Mouse (Mus musculus): ENCODE data around the gene Cox5a. TPM values are rescaled to one million over a fixed set of nuclear protein-coding genes. Genes with fewer than 3 reads are reported as not detected.

Gene Cox5a
- total RNA-seq, 4 experiments from 2014 or later = 345 to 380 (median 364) TPM

DNA sequence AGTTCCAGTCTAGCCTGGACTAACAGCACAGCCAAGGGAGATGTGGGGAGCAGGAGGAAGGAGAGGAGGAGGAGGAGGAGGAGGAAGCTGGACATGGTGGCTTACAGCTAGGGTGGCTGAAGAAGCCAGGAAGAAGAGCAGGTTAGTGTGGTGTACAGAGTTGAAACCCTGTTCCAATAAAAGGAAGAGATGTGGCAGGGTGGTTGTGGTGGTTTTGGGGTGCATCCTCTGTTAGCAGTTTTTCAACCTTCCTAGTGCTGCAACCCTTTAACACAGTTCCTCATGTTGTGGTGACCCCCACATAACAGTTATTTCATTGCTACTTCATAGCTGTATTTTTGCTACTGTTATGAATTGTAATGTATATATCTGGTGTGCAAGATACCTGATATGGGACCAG is 3.4 kb downstream of the Cox5a start:
- DNase-seq (ENCODE audit: low spot score in 2 of 2) = no peak

DNA sequence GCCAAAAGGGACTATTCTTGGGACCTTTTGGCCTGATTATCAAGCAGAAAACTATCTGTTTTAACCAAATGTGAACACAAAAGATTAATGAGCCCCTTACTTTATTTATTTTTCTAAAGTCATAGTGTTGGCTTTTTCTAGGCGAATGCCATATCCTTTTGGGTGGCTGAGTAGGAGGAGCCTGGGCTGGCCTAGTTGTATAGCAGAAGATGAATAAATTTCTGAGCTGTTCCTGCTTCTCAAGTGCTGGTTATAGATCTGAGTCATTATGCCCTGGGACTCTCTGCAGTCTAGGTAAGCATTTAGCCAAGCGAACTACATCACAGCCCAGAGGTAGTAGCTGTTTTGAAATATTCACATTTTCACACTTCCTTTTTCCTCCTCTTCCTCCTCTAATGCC is 4.4 kb downstream of the Cox5a start:
- DNase-seq (ENCODE audit: low spot score in 2 of 2) = no peak

DNA sequence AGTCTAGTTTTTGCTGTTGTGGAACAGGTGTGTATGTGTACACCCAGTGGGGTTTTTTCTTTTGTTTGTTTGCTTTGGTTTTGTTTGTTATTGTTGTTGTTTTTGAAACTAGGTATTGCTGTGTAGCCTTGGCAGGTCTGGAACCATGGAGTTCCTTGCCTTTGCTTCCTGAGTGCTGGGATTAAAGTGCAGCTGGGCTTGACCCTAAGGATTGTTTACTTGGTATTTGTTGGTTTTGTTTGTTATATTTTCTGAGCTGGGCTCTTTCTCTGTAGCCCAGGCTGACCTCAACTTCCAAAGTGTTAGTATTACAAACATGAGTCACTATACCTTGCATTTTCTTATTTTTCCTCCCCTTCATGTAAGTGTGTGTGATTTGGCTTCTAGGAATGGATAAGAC is 5.4 kb downstream of the Cox5a start:
- DNase-seq (ENCODE audit: low spot score in 2 of 2) = no peak

DNA sequence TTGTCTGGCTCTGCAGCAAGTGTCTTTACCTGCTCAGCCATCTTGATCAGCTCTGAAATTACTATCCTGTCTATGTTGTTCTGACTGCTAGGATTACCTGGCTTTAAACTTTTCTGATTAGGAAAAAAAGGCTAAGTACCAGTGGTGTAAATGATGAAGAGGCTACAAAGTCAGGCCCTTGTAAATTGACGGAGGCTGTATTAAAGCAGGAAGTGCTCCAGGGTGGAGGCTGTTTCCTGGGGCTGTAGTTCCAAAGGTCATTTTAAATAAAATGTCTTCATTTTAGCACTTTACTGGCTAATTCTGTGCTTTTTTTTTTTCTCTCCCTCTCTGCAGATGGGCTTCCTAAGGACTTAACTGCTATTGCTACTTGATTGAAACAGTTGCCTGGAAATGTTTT is 10.9 kb downstream of the Cox5a start:
- DNase-seq (ENCODE audit: low spot score in 2 of 2) = no peak

DNA sequence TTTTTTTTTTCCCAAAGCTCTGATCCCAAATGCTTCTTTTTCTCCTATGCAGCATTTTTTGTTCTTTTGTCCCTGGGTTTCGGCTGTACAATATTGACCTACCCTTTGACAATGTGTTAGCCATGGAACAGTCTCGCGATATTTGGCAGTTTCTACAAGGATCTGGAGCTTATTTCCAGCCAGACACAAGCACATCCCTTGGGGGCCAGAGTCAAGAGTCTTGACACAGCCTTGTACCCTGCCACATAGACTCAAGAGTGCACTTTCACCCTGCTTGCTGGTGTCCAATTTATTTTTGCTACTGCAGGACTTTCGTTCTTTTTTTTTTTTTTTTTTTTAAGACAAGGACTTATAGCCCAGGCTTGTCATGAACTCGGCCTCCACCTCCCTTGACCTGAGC is 15.3 kb downstream of the Cox5a start:
- no peak for DNase-seq (ENCODE audit: low spot score in 2 of 2)

DNA sequence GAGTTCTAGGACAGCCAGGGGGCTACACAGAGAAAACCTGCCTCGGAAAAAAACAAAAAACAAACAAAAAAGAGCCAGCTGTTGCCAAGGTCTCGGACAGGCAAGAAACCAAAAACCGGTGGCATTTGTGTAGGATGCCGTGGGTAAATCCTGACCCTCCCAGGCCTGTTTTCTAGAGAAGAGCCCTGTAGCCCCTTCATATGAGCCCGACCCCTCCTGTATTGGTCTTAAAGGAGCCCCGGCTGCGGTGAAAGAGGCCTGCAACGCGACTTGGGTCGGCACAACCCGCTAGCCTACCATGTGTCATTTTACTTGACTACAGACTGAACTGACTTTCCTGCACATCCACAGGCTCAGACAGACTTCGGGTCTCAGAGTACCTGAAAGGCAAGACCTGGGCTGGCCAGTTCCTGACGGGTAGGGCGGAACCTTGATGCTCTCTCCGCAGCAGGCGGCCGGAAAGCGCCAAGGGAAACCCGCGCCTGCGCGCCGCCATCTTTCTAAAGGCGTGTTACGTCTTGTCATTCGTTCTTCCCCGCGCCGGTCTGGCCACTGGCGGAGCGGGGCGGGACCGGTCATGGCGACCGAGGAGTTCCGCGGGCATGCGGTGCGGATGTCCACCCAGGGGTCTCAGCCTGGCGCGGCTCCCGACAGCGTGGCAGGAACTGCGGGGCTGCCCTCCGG is 16.1 kb downstream of the Cox5a start, which contains the start of gene Fam219b:
Fam219b (plus strand) TSS at position 485 of the 684 bp plus-strand sequence.
- peak; percentile 89 to 92 for DNase-seq (ENCODE audit: low spot score in 2 of 2)

DNA sequence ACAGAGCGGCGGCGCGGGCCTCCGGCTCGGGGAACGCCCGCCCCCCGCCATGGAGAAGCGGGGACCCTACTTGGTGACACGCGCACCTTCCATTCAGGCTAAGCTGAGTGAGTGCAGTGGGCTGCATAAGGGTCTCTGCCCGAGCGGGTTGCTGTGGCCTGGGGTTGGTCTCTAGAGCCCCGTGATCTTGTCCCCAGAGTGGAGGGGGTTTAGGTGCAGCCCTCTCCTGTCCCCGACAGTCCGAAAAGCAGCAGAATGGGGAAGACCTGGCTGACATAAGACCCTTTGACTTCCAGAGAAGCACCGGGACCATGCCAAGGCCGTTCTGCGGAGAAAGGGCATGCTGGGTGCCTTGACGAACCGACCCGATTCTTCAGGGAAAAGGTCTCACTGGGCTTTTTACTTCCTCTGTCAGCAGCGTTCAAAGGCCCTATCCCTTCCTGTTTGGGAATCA is 16.7 kb downstream of the Cox5a start:
- DNase-seq (ENCODE audit: low spot score in 2 of 2) = no peak

DNA sequence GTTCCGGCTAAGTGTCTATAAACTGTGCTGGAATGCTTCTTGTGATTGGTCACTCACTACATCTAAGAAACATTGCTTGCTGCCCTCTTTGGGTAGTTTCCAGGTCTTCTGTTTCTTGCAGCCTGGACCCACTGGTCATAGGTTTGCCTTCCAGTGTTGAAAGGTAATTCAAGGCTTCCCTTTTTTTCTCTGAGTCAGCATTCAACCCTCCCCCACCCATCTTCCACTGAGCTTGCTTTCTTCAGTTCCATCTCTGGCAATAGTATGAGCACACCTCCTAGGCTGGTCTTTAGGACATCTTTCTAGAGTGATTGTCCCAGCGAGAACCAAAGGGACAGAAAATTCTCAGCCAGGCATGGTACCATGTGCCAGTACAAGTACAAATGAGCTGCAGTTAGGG is 18.5 kb downstream of the Cox5a start:
- no peak for DNase-seq (ENCODE audit: low spot score in 2 of 2)

DNA sequence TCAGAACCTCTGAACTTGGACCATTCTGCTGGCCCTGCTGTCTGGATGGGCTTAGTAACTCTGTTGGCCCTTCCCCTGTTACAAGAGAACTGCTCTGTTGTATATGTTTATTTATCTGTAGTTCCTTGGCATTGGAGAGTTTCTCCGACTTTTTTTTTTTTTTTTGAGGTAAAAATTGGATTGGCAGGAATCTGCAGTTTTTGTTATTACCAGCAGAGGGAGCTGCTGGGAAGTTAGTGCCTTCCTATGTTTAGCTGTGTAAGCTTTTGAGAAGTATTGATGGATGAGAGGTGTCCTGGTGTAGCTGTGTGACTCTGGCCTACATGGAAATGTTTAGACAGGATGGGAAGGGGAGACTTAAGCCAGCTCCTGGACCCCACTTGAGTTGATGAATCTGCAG is 20.2 kb downstream of the Cox5a start:
- no peak for DNase-seq (ENCODE audit: low spot score in 2 of 2)

DNA sequence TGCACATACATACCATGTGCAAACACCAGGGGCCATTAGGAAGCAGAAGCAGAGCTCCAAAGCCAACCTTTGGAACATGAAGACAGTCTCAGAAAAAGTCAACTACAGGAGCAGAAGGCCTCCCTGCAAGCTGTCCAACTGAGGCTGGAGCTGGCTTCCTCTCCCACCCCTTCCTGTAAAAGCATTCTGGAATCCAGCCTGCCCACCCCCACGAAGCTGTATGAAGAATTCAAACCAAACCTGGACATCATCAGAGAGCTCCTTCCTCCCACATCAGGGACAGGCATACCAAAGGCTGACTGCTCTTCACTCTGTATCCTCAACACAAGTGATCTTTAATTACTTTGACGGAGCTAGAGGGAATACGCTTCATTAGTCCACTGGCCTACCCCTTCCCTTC is 22.9 kb downstream of the Cox5a start:
- no peak for DNase-seq (ENCODE audit: low spot score in 2 of 2)

DNA sequence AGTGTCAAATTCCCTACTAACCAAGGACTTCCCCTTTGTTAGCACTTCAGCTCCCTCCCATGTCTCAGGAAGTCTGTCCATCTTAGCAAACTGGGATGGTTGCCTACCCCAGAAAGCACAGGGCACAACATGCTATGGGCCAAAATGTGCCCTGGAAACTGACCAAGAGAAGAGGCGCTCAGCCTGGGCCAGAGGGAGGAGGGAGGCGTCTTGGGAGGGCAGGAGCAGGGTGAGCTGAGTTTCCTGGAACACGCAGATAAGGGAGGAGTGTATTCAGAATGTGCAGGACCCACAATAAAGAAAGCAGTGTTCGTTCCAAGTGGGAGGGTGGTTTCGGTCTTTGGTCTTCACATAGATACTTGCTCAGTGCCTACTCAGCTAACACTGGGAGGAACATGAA is 26.2 kb downstream of the Cox5a start:
- no peak for DNase-seq (ENCODE audit: low spot score in 2 of 2)

DNA sequence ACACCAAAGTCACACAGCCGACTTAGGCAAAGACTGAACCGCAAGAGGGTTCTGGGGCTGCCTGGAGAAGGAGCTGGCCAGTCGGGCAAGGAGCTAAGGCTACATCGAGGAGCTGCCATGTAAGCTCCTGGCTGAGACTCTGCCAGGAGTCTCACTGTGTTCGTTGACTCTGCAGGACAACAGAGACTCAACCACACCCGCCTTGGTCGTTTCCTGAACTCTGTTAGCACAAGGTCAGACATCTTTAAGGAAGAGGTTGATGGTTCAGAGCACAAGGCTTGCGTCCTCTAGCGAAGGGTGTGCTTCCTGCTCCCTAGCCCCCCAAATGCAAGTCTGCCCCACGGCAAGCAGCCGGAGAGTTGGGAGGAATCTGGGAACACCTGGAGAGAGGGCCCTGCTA is 26.8 kb downstream of the Cox5a start:
- DNase-seq (ENCODE audit: low spot score in 2 of 2) = no peak

DNA sequence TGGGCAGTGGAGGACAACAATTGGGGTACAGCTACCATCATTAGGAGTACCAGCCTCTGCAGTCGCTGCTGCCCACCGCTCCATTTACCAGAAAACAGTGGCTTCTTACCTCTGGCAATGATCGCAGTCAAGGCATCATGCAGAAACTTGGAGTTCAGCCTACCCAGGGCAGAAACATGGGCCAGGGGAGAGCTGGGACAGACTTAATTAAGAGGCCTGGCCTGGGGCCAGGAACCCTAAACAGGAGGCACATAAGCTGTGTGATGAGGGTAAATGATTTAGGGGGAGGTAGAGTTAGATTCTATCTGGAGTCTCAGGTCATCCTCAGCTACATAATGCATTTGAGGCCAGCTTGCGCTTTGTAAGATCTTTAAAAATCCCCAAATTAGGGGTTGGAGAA is 28.1 kb downstream of the Cox5a start:
- DNase-seq (ENCODE audit: low spot score in 2 of 2) = no peak

DNA sequence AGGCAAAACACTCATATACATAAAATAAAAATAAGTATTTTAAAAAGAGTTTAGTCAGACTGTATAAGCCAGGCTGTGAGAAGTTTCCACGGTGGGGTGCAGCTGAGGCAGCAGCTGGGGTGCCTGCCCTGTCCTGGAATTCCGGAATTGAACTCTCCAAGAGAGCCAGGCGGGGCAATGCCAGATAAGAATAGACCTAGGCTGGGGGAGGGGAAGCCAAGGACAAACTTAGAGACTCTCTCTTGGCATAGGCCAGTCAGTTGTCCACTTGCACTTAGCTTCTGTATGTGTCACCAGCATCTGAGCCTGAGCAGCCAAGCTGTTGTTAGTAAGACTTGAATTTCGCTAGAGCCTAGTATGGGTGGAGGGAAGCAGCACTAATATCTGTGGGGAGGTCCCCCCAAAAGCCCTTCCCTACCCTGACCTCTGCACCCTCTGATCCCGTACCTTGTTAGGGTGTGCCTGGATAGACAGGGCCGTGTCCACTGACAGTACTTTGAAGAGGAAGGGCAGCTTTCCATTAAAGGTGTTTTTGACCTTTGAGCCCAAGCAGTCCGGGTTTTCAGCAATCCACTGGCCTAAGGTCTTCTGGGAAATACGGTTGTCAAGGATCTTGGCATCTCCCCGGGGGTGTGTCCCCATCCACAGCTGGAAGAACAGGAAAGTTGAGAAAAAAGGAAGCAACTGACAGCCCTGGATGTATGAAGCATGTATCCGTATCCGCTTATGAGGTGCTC is 29.2 kb downstream of the Cox5a start:
- DNase-seq (ENCODE audit: low spot score in 2 of 2) = no peak

DNA sequence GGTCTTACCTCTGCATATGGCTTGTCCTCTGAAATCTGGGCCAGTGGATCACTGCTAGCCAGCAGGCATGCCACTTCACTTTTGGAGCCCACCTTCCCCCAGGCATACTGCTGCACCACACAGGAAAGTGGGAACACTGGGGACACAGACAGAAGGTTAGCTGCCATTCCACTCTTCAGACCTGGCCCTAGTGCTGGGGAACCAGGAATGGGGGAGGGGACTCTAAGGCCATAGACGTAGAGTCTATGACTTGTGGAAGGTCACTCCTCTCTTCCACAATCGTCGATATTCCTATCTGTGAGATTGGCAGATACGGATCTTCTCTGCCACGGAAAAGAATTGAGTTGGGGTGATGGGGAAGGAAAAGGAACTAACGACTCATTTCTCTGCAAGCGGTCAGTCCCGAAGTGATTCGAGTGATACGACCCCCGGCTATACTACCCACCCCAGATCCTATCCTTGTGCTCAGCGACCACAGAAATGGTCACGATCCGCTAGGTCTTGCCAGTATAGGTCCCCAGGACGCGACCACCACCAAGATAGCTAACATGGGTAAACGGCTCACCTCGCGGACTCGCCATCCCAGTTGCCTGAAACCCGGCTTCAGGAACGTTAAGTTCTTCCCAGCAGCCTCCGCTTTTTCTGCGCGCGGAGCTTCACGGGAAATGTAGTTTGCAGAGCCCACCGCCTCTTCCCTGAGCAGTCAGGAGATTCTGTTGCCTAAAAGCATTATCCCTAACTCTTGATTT is 31.2 kb downstream of the Cox5a start, which contains the start of gene Mpi:
Mpi (minus strand) TSS at position 625 of the 749 bp plus-strand sequence.
- peak in 1 of 2 experiments; percentile 66 for DNase-seq (ENCODE audit: low spot score in 2 of 2)

DNA sequence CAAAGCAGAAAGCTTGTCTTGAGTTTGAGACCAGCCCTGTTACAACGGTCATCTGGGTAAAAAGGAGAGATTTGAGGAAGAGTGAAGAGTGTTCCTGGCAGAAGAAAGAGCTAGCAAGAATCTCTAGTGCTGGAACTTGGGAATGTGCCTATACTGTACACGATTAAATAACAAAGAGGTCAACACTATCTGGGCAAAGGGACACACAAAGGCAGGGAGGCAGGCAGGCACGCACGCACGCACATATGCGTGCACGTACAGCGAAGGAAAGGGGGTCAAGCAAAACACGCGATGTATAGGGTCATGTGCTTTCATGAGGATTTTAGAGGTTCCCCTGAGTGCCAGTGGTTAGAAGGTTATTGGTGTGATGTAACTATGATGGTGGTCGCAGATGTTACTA is 32.0 kb downstream of the Cox5a start:
- DNase-seq (ENCODE audit: low spot score in 2 of 2) = no peak

DNA sequence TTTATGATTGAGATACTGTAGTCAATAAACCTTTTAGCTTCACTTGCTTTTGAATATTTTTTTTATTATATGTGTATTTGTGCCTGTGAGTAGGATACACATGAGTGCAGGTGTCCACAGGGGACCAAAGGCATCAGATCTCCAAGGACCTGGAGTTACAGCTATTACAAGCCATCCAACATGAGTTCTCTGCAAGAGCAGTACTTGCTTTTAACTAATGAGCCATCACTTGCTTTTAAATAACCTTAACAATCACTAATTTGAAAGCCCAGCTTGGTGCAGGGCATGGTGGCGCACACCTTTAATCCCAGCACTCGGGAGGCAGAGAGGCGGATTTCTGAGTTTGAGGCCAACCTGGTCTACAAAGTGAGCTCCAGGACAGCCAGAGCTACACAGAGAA is 33.7 kb downstream of the Cox5a start:
- no peak for DNase-seq (ENCODE audit: low spot score in 2 of 2)

DNA sequence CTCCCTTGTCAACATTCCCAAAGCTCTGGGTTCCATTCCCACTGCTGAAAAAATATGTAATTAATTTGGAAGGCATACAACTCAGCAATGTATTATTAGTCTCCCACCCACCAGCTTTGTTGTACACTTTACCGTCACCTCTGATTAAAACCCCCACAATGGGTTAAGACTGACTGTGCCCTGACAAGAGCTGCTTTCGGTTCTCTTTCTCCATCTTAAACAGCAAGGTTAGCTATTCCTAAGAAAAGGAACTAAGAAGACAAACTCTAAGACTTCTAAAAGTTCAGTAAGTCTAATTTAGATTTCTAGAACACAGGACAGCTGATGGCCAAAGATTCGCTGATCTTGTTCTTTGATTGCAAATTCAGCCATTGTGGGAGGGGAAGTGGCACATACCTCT is 36.1 kb downstream of the Cox5a start:
- DNase-seq (ENCODE audit: low spot score in 2 of 2) = no peak

DNA sequence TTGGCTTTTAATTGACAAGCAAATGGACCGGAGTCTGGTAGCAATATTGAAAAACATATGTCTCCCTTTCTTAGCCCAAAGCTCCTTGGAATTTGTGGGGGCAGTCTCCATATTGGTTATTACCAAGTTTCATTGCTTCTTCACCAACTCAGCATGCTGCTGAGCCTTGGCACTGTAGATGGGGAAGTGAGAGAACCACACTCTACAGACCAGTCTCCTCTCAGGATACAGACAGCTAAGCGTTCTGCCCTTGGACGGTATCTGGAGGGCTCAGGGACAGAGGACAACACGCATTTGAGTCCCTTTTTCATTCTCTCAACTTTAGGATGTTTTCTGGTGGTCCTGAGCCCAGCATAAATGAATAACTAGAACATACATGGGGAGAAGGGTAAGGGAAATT is 37.6 kb downstream of the Cox5a start:
- no peak for DNase-seq (ENCODE audit: low spot score in 2 of 2)

DNA sequence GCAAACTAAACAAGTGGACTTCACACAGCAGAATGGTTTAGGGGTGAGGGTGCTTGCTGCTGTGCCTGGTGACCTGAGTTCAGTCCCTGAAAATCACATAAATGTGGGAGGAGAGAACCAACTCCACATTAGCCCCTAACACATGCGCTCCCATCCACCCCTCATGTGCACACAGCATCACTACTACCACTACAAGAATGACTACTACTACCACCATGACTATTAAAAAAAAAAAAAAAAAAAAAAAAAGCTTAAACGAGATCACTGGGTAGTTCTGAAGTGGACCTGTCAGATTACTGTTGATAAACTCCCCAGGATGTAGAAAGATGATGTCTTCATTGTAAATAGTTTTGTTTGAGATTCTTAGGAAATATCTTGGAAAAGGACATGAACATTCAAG is 38.5 kb downstream of the Cox5a start:
- DNase-seq (ENCODE audit: low spot score in 2 of 2) = no peak

DNA sequence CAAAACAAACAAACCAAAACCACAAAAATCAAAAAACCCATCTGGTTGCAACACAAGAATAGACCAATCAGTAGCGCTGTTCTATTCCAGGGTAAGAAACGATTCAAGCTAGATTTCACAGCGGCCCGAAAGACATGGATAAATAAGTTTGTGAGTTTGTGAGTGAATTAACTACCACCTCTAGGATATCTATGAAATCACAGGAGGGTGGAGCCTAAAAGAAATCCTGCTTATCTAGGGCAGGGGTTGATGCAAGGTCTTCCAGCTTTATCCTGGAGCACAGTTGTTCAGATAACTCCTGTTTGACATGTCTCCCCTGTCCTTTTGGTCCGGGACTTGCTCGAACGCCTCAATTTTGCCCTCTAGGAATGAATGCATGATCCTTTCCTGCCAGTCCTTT is 39.2 kb downstream of the Cox5a start:
- DNase-seq (ENCODE audit: low spot score in 2 of 2) = no peak

Data from layer of hippocampus, adult 8-10 months (tissue).